Mouse (Mus musculus) ES-E14 (cell line): Measurements from ENCODE around the gene Cdx4. TPM values are rescaled to one million over a fixed set of nuclear protein-coding genes. Genes with fewer than 3 reads are reported as not detected.
A peak's percentile ranks its signal among the peaks of the same experiment; 100 is the strongest.

Experiments
- DNase-seq: peaks from one replicate; pipeline ENCODE4 v3.0.0-alpha.2; 2013; ENCODE audit warnings: low read depth, low spot score
- H3K27ac ChIP-seq: 2 replicates; pipeline ENCODE4 v1.5.1; 2012; ENCODE audit warnings: low read depth, mild to moderate bottlenecking, low read length, moderate library complexity, mixed read lengths; ENCODE audit not compliant: poor library complexity, insufficient read depth, severe bottlenecking
- H3K36me3 ChIP-seq: 2 replicates; pipeline ENCODE4 v1.6.1; 2012; ENCODE audit warnings: mild to moderate bottlenecking, low read length, moderate library complexity, mixed read lengths; ENCODE audit not compliant: control insufficient read depth, poor library complexity, insufficient read depth, severe bottlenecking
- H3K4me1 ChIP-seq, 2 experiments: fragments of 150-350 bp in 1 of 2; sonication (generic) in 1 of 2; 2 replicates each; pipeline ENCODE4 v1.6.1; 2012; ENCODE audit warnings: low read length in 2 of 2, mild to moderate bottlenecking in 1 of 2, mixed read lengths in 1 of 2; ENCODE audit not compliant: control insufficient read depth in 2 of 2, insufficient read depth in 2 of 2, poor library complexity in 1 of 2
- H3K4me3 ChIP-seq, 2 experiments: fragments of 150-350 bp in 1 of 2; sonication (generic) in 1 of 2; 2 replicates each; pipeline ENCODE4 v1.5.1; 2012; ENCODE audit warnings: low read length in 2 of 2, low read depth in 1 of 2, mild to moderate bottlenecking in 1 of 2, mixed read lengths in 1 of 2; ENCODE audit not compliant: insufficient read depth in 1 of 2, poor library complexity in 1 of 2, severe bottlenecking in 1 of 2
- H3K9ac ChIP-seq: 2 replicates; pipeline ENCODE4 v1.6.1; 2012; ENCODE audit warnings: low read depth, mild to moderate bottlenecking, low read length, mixed read lengths; ENCODE audit not compliant: poor library complexity, insufficient read depth, severe bottlenecking
- H3K9me3 ChIP-seq: fragments of 150-350 bp; sonication (generic); 2 replicates; pipeline ENCODE4 v1.6.1; 2012; ENCODE audit warnings: low read depth, mild to moderate bottlenecking, low read length; ENCODE audit not compliant: control insufficient read depth, insufficient read depth
- CHD2 ChIP-seq: IDR thresholded peaks from 2 replicates; pipeline ENCODE4 v1.6.1; 2014; ENCODE audit warnings: mild to moderate bottlenecking, low read depth, low read length, inconsistent platforms
- HCFC1 ChIP-seq: IDR thresholded peaks from 2 replicates; pipeline ENCODE4 v1.6.1; 2012; ENCODE audit warnings: low read length, inconsistent platforms, borderline replicate concordance; ENCODE audit not compliant: insufficient read depth
- MAFK ChIP-seq: IDR thresholded peaks from 2 replicates; pipeline ENCODE4 v1.6.1; 2014; ENCODE audit warnings: mild to moderate bottlenecking, low read depth, low read length, inconsistent platforms; ENCODE audit not compliant: insufficient read depth
- ZC3H11A ChIP-seq: IDR thresholded peaks from 2 replicates; pipeline ENCODE4 v1.6.1; 2012; ENCODE audit warnings: low read depth, mild to moderate bottlenecking, inconsistent platforms, low read length, borderline replicate concordance
- ZNF384 ChIP-seq: IDR thresholded peaks from 2 replicates; pipeline ENCODE4 v1.6.1; 2012; ENCODE audit warnings: low read depth, low read length, inconsistent platforms
- in situ Hi-C, 2 experiments: fragments of 600-800 bp; cut with MboI; formaldehyde crosslinking; loops; one replicate each; pipeline ENCODE4 v1.15.1; 2025; ENCODE audit warnings: low sequenced_read_pairs in 2 of 2, inconsistent platforms in 1 of 2; ENCODE audit not compliant: unreplicated experiment in 2 of 2
- total RNA-seq: library from RNA; depleted of rRNA; stranded (reverse); fragments of 300-350 nt; gene quantifications from 2 replicates; pipeline ENCODE4 v1.2.3, GENCODE M21; 2012; rRNA removed

Gene Cdx4
- total RNA-seq, 1 experiment, result 0.31 TPM

- no peaks in the 10 kb centered on the region for H3K4me1 ChIP-seq
- H3K9ac ChIP-seq, result no peak overlapping the region
- no peak overlapping the region for H3K27ac ChIP-seq
- H3K9me3 ChIP-seq, result no peaks in the 10 kb centered on the region
- DNase-seq, result no peak
- no peak overlapping the region for H3K4me3 ChIP-seq
- no peaks in the 10 kb centered on the region for H3K36me3 ChIP-seq
- in situ Hi-C loops, result no loop called here
- TF ChIP-seq ZNF384 (no peak), HCFC1 (no peak), CHD2 (no peak), MAFK (no peak), ZC3H11A (no peak)
Observed at GRCm38 (mm10) chrX:103368650-103369049, 47.5 kb downstream of the Cdx4 start.

DNA sequence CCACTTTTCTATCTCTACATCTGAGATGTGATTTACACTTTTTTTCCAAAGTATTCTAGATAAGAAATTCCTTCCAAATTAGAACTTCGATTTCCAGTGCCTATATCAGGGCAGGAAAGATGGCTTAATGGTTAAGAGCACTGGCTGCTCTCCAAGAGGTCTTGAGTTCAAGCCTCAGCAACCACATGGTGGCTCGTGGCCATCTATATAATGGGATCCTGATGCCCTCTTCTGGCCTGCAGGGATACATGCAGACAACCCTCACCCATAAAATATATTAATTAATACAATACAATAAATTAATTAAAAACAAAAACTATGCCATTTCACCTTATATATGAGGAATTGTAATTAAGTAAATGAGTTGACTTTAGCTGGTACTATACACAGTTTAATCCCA is 50.0 kb downstream of the Cdx4 start:
- in situ Hi-C loops, result loop anchor here in 1 of 2 experiments (5.0 kb wide), 1 partner anchor 89 kb away; no protein-coding TSS in a partner anchor
- Histone ChIP-seq H3K9me3 (no peaks in the 10 kb centered on the region), H3K27ac (no peak overlapping the region), H3K4me3 (no peak overlapping the region), H3K36me3 (no peaks in the 10 kb centered on the region), H3K4me1 (no peaks in the 10 kb centered on the region), H3K9ac (no peak overlapping the region)
- no peak for DNase-seq
- peak; percentile 66 for TF ChIP-seq ZC3H11A
- no peak for TF ChIP-seq HCFC1

DNA sequence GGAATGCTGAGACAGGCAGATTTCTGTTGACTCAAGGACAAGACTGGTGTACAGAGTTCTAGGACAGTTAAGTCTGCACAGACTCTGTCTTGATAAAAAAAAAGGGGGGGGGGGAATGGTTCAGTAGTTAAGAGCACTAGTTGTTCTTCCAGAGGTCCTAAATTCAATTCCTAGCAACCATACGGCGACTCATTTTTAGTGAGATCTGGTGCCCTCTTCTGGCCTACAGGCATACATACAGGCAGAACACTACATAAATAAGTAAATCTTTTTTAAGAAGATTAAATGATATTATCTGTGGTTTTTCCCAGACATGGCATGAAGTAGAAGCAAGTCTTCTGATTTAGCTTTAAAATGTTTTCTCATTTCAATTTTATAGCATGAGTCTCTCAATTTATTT is 50.4 kb downstream of the Cdx4 start:
- in situ Hi-C loops, result loop anchor here in 1 of 2 experiments (5.0 kb wide), 1 partner anchor 89 kb away; no protein-coding TSS in a partner anchor
- no peak overlapping the region for H3K4me3 ChIP-seq
- H3K27ac ChIP-seq, result no peak overlapping the region
- H3K36me3 ChIP-seq, result no peaks in the 10 kb centered on the region
- H3K4me1 ChIP-seq, result no peaks in the 10 kb centered on the region
- H3K9ac ChIP-seq, result no peak overlapping the region
- TF ChIP-seq HCFC1 (no peak), ZNF384 (no peak), CHD2 (no peak), MAFK (no peak), ZC3H11A (no peak)
- no peak for DNase-seq
- H3K9me3 ChIP-seq, result no peaks in the 10 kb centered on the region

DNA sequence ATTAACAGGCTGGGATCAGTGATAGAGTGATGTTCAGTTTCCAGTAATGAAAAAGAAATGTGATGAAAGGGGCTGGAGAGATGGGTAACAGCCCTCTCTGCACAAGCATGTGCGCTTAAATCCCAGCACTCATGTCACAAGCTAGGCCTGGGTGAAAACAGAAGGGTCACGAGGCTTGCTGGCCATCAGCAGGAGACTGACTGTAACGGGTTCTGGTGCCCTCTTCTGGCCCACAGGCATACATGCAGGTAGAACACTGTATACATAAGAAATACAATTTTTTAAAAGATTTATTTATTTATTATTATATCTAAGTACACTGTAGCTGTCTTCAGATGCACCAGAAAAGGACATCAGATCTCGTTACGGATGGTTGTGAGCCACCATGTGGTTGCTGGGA is 53.1 kb downstream of the Cdx4 start:
- no peaks in the 10 kb centered on the region for H3K36me3 ChIP-seq
- no peaks in the 10 kb centered on the region for H3K9me3 ChIP-seq
- in situ Hi-C loops, result loop anchor here in 1 of 2 experiments (5.0 kb wide), 1 partner anchor 92 kb away; no protein-coding TSS in a partner anchor
- H3K9ac ChIP-seq, result no peak overlapping the region
- no peak overlapping the region for H3K4me3 ChIP-seq
- no peak overlapping the region for H3K27ac ChIP-seq
- H3K4me1 ChIP-seq, result no peaks in the 10 kb centered on the region
- no peak for TF ChIP-seq ZC3H11A
- TF ChIP-seq HCFC1, result no peak
- no peak for TF ChIP-seq MAFK
- no peak for TF ChIP-seq ZNF384
- no peak for TF ChIP-seq CHD2
- no peak for DNase-seq

Other genes with a start within 250 kb of the Cdx4 start
- gene Nap1l2, start 134.8 kb upstream of the Cdx4 start, total RNA-seq, result 2.3 and 2.4 TPM in 2 replicates
- 10.8 and 13.2 TPM in 2 replicates for gene Chic1, start 35.1 kb downstream of the Cdx4 start, total RNA-seq
- 3.0 and 4.3 TPM in 2 replicates for gene Tsx, start 93.1 kb downstream of the Cdx4 start, total RNA-seq
- not detected in 2 replicates for gene Gm26992, start 100.6 kb downstream of the Cdx4 start, total RNA-seq